Mouse (Mus musculus) kidney, adult 2 months (tissue): ENCODE data around the gene Nceh1. TPM values are rescaled to one million over a fixed set of nuclear protein-coding genes. Genes with fewer than 3 reads are reported as not detected.
A peak's percentile ranks its signal among the peaks of the same experiment; 100 is the strongest.

ENCODE experiments used
- DNase-seq: peaks from one replicate; pipeline ENCODE4 v3.0.0; 2021
- H3K27ac ChIP-seq: fragments of 200-500 bp; 2 replicates; pipeline ENCODE4 v1.5.1; 2012; ENCODE audit warnings: low read depth, low read length, control low read depth, inconsistent platforms; ENCODE audit not compliant: insufficient read depth
- H3K27me3 ChIP-seq: fragments of 200-500 bp; replicated peaks from 2 replicates; pipeline ENCODE4 v1.6.1; 2012; ENCODE audit warnings: mild to moderate bottlenecking, moderate library complexity, low read length, inconsistent platforms; ENCODE audit not compliant: control insufficient read depth, insufficient read depth
- H3K36me3 ChIP-seq: fragments of 200-500 bp; 2 replicates; pipeline ENCODE4 v1.6.1; 2012; ENCODE audit warnings: mild to moderate bottlenecking, moderate library complexity, low read length, inconsistent platforms; ENCODE audit not compliant: control insufficient read depth, insufficient read depth
- H3K4me1 ChIP-seq: fragments of 200-500 bp; 2 replicates; pipeline ENCODE4 v1.6.1; 2011; ENCODE audit warnings: low read length; ENCODE audit not compliant: control insufficient read depth, insufficient read depth
- H3K4me3 ChIP-seq: fragments of 200-500 bp; 2 replicates; pipeline ENCODE4 v1.5.1; 2011; ENCODE audit warnings: mild to moderate bottlenecking, low read depth, low read length, control low read depth; ENCODE audit not compliant: insufficient read depth
- CTCF ChIP-seq: fragments of 200-500 bp; conservative IDR thresholded peaks from 2 replicates; pipeline ENCODE4 v1.5.1; 2011; ENCODE audit warnings: low read depth, mild to moderate bottlenecking, control low read depth, low read length, moderate library complexity, mixed read lengths; ENCODE audit not compliant: insufficient read depth, insufficient read length
- POLR2A ChIP-seq: fragments of 200-500 bp; IDR thresholded peaks from one replicate; pipeline ENCODE4 v1.6.1; 2011; ENCODE audit warnings: low read depth, low read length, control low read depth
- WGBS: fragments of 180-500 bp; shearing (Covaris S2); methylation state at CpG from one replicate; pipeline ENCODE4 v1.1.7; 2018; 5-methylcytosine and 5-hydroxymethylcytosine counted together
- polyA plus RNA-seq: library from polyadenylated mRNA; depleted of rRNA; stranded (reverse); fragments of >200 nt; gene quantifications from 2 replicates; pipeline ENCODE4 v1.2.3, GENCODE M21; 2012

The Nceh1 gene
- polyA plus RNA-seq, 1 experiment = 141 TPM

- 81% methylated on average over 9 of the region's 9 CpGs for WGBS
- Histone ChIP-seq H3K27me3 (no peaks in the 10 kb centered on the region), H3K4me3 (no peak overlapping the region), H3K27ac (no peak overlapping the region), H3K36me3 (peaks cover 3% of the 10 kb centered on the region), H3K4me1 (peaks cover 15% of the 10 kb centered on the region; the same call in 1 of the 2 replicates)
- no peak for DNase-seq
- TF ChIP-seq POLR2A (no peak), CTCF (no peak)
Observed at GRCm38 (mm10) chr3:27241864-27242263, 59.1 kb downstream of the Nceh1 start.

- H3K27ac ChIP-seq = peak overlapping the region; percentile 21
- no peaks in the 10 kb centered on the region for H3K27me3 ChIP-seq
- TF ChIP-seq POLR2A (no peak), CTCF (no peak)
- H3K36me3 ChIP-seq = peaks cover 3% of the 10 kb centered on the region; the same call in 1 of the 2 replicates
- peak; percentile 87 for DNase-seq
- WGBS = 66% methylated on average over 2 of the region's 2 CpGs
- no peak overlapping the region for H3K4me3 ChIP-seq
- peaks cover 18% of the 10 kb centered on the region; the same call in 1 of the 2 replicates for H3K4me1 ChIP-seq
Observed at GRCm38 (mm10) chr3:27246166-27246565, 63.4 kb downstream of the Nceh1 start.

GRCm38 (mm10) chr3:27247785-27248184, 65.0 kb downstream of the Nceh1 start:
- Histone ChIP-seq H3K27me3 (no peaks in the 10 kb centered on the region), H3K4me3 (no peak overlapping the region), H3K27ac (no peak overlapping the region), H3K36me3 (peaks cover 1% of the 10 kb centered on the region; the same call in 1 of the 2 replicates), H3K4me1 (peaks cover 18% of the 10 kb centered on the region; the same call in 1 of the 2 replicates)
- DNase-seq = no peak
- TF ChIP-seq CTCF = no peak
- no peak for TF ChIP-seq POLR2A
- WGBS = 77% methylated on average over 1 of the region's 1 CpGs

GRCm38 (mm10) chr3:27249030-27249429, 66.3 kb downstream of the Nceh1 start:
- 63% methylated on average over 9 of the region's 9 CpGs for WGBS
- peaks cover 18% of the 10 kb centered on the region; the same call in 1 of the 2 replicates for H3K4me1 ChIP-seq
- TF ChIP-seq CTCF = no peak
- H3K36me3 ChIP-seq = peaks cover 1% of the 10 kb centered on the region; the same call in 1 of the 2 replicates
- H3K27ac ChIP-seq = peak overlapping the region; percentile 51
- H3K27me3 ChIP-seq = no peaks in the 10 kb centered on the region
- DNase-seq = peak; percentile 68
- H3K4me3 ChIP-seq = no peak overlapping the region

- no peak for TF ChIP-seq POLR2A
- peak; percentile 41; the same call in 1 of the 2 replicates for TF ChIP-seq CTCF
- no peaks in the 10 kb centered on the region for H3K27me3 ChIP-seq
- WGBS = 24% methylated on average over 7 of the region's 7 CpGs
- no peak overlapping the region for H3K27ac ChIP-seq
- H3K4me3 ChIP-seq = no peak overlapping the region
- peaks cover 10% of the 10 kb centered on the region; the same call in 1 of the 2 replicates for H3K4me1 ChIP-seq
- H3K36me3 ChIP-seq = no peaks in the 10 kb centered on the region
- DNase-seq = no peak
Observed at GRCm38 (mm10) chr3:27250936-27251335, 68.2 kb downstream of the Nceh1 start.

GRCm38 (mm10) chr3:27258461-27258860, 75.7 kb downstream of the Nceh1 start:
- no peaks in the 10 kb centered on the region for H3K36me3 ChIP-seq
- no peak for DNase-seq
- H3K4me3 ChIP-seq = no peak overlapping the region
- TF ChIP-seq CTCF (no peak), POLR2A (no peak)
- no peaks in the 10 kb centered on the region for H3K27me3 ChIP-seq
- H3K27ac ChIP-seq = no peak overlapping the region
- 88% methylated on average over 10 of the region's 10 CpGs for WGBS
- no peaks in the 10 kb centered on the region for H3K4me1 ChIP-seq

GRCm38 (mm10) chr3:27260393-27260792, 77.6 kb downstream of the Nceh1 start:
- no peaks in the 10 kb centered on the region for H3K27me3 ChIP-seq
- H3K36me3 ChIP-seq = no peaks in the 10 kb centered on the region
- no peaks in the 10 kb centered on the region for H3K4me1 ChIP-seq
- no peak overlapping the region for H3K27ac ChIP-seq
- H3K4me3 ChIP-seq = no peak overlapping the region
- peak; percentile 55 for DNase-seq
- no peak for TF ChIP-seq CTCF
- TF ChIP-seq POLR2A = no peak
- 71% methylated on average over 2 of the region's 2 CpGs for WGBS

GRCm38 (mm10) chr3:27267327-27267726, 84.6 kb downstream of the Nceh1 start:
- H3K27ac ChIP-seq = peak overlapping the region; percentile 42
- no peaks in the 10 kb centered on the region for H3K36me3 ChIP-seq
- H3K4me3 ChIP-seq = no peak overlapping the region
- H3K27me3 ChIP-seq = no peaks in the 10 kb centered on the region
- TF ChIP-seq POLR2A = no peak
- no peak for TF ChIP-seq CTCF
- 43% methylated on average over 5 of the region's 5 CpGs for WGBS
- DNase-seq = peak; percentile 87
- H3K4me1 ChIP-seq = peaks cover 17% of the 10 kb centered on the region
